Mouse (Mus musculus): ENCODE measurements around the gene Zbtb20. TPM values are rescaled to one million over a fixed set of nuclear protein-coding genes. Genes with fewer than 3 reads are reported as not detected.

Gene Zbtb20
- polyA plus RNA-seq, 1 experiment = 11.2 TPM

GRCm38 (mm10) chr16:43503010-43503635 is 627.4 kb downstream of the Zbtb20 start:
- 9% methylated on average over 13 of the region's 13 CpGs for WGBS
- Histone ChIP-seq H3K27ac (ENCODE audit: control insufficient read depth, insufficient read depth, low read depth, low read length, poor library complexity) (no peak overlapping the region), H3K4me1 (ENCODE audit: control insufficient read depth, insufficient read depth, low read length) (no peaks in the 10 kb centered on the region), H3K4me3 (replicated peaks; ENCODE audit: control insufficient read depth, low read depth, low read length) (no peak overlapping the region)
- TF ChIP-seq POLR2A (IDR thresholded peaks at IDR 0.05; ENCODE audit: borderline replicate concordance, control insufficient read depth, low read depth, low read length) (no peak), CTCF (IDR thresholded peaks at IDR 0.05; ENCODE audit: control insufficient read depth, insufficient read depth, low read length) (no peak)

DNA sequence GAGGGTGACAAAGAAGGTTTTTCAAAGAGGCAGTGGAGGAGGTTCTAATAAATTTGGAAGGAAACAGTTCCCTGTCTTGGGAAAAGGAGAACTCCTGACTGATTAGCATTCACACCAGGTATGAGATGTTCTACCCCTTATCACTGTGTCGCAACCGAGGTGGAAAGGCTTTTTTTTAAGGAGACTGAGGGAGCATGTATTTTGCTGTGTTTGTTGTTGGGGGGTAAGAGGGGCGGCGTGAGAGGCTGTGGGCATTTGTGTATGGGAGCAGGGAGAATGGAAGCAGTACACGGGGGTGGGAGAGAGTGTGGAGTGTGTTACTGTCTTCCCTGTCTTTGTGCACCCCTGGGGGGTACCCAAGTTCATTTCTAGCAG is 627.9 kb downstream of the Zbtb20 start:
- H3K4me1 ChIP-seq (ENCODE audit: control insufficient read depth, insufficient read depth, low read length) = no peaks in the 10 kb centered on the region
- no peak overlapping the region for H3K27ac ChIP-seq (ENCODE audit: control insufficient read depth, insufficient read depth, low read depth, low read length, poor library complexity)
- TF ChIP-seq POLR2A (IDR thresholded peaks at IDR 0.05; ENCODE audit: borderline replicate concordance, control insufficient read depth, low read depth, low read length) (no peak), CTCF (IDR thresholded peaks at IDR 0.05; ENCODE audit: control insufficient read depth, insufficient read depth, low read length) (no peak)
- WGBS = 2% methylated on average over 5 of the region's 5 CpGs
- no peak overlapping the region for H3K4me3 ChIP-seq (replicated peaks; ENCODE audit: control insufficient read depth, low read depth, low read length)

- H3K4me3 ChIP-seq (replicated peaks; ENCODE audit: control insufficient read depth, low read depth, low read length) = no peak overlapping the region
- no peak overlapping the region for H3K27ac ChIP-seq (ENCODE audit: control insufficient read depth, insufficient read depth, low read depth, low read length, poor library complexity)
- H3K4me1 ChIP-seq (ENCODE audit: control insufficient read depth, insufficient read depth, low read length) = no peaks in the 10 kb centered on the region
- 2% methylated on average over 3 of the region's 3 CpGs for WGBS
- no peak for TF ChIP-seq CTCF (IDR thresholded peaks at IDR 0.05; ENCODE audit: control insufficient read depth, insufficient read depth, low read length)
- TF ChIP-seq POLR2A (IDR thresholded peaks at IDR 0.05; ENCODE audit: borderline replicate concordance, control insufficient read depth, low read depth, low read length) = no peak
Measured at GRCm38 (mm10) chr16:43504151-43504550, 628.5 kb downstream of the Zbtb20 start.

- TF ChIP-seq POLR2A (IDR thresholded peaks at IDR 0.05; ENCODE audit: borderline replicate concordance, control insufficient read depth, low read depth, low read length) (no peak), CTCF (IDR thresholded peaks at IDR 0.05; ENCODE audit: control insufficient read depth, insufficient read depth, low read length) (no peak)
- 79% methylated on average over 1 of the region's 1 CpGs for WGBS
- Histone ChIP-seq H3K4me3 (replicated peaks; ENCODE audit: control insufficient read depth, low read depth, low read length) (no peak overlapping the region), H3K4me1 (ENCODE audit: control insufficient read depth, insufficient read depth, low read length) (no peaks in the 10 kb centered on the region), H3K27ac (ENCODE audit: control insufficient read depth, insufficient read depth, low read depth, low read length, poor library complexity) (no peak overlapping the region)
Measured at GRCm38 (mm10) chr16:43504556-43504955, 628.9 kb downstream of the Zbtb20 start.

DNA sequence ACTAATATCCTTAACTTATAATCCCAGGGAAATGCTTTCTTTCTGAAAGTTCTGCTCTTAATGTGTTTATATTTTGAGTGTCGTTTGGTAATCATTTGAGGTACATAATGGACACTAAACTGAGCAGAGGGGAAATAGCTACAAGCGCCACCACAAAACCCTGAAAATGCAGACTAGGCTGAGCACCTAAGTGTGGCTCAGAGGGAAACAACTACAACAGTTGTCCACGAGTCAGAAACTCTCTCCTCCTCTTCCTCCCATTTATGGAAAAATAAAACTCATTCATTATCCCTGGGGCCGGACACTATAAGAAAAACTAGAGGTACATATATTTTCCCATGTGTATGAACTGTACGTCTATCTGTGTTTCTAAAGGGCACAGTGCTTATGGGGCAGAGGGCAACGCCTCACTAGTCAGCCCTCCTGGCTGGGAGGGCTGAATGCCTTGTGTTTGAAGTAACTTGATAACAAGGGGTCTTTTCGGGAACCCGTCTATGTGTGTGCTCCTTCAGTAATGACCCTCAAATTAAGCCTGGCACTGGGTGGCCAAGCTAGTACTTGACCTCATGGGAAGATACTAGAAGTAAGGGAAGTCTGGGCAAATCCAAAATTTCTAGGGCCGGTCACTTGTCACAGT is 629.8 kb downstream of the Zbtb20 start:
- TF ChIP-seq CTCF (IDR thresholded peaks at IDR 0.05; ENCODE audit: control insufficient read depth, insufficient read depth, low read length) (no peak), POLR2A (IDR thresholded peaks at IDR 0.05; ENCODE audit: borderline replicate concordance, control insufficient read depth, low read depth, low read length) (no peak)
- no peak overlapping the region for H3K27ac ChIP-seq (ENCODE audit: control insufficient read depth, insufficient read depth, low read depth, low read length, poor library complexity)
- WGBS = 78% methylated on average over 9 of the region's 9 CpGs

GRCm38 (mm10) chr16:43506189-43506751 is 630.6 kb downstream of the Zbtb20 start:
- Histone ChIP-seq H3K27ac (ENCODE audit: control insufficient read depth, insufficient read depth, low read depth, low read length, poor library complexity) (no peak overlapping the region), H3K4me1 (ENCODE audit: control insufficient read depth, insufficient read depth, low read length) (no peaks in the 10 kb centered on the region), H3K4me3 (replicated peaks; ENCODE audit: control insufficient read depth, low read depth, low read length) (no peak overlapping the region)
- 14% methylated on average over 9 of the region's 9 CpGs for WGBS
- TF ChIP-seq POLR2A (IDR thresholded peaks at IDR 0.05; ENCODE audit: borderline replicate concordance, control insufficient read depth, low read depth, low read length) (no peak), CTCF (IDR thresholded peaks at IDR 0.05; ENCODE audit: control insufficient read depth, insufficient read depth, low read length) (no peak)

More for the DNA sequence above, 629.8 kb downstream of the Zbtb20 start:
- Histone ChIP-seq H3K4me1 (ENCODE audit: control insufficient read depth, insufficient read depth, low read length) (no peaks in the 10 kb centered on the region), H3K4me3 (replicated peaks; ENCODE audit: control insufficient read depth, low read depth, low read length) (no peak overlapping the region)

DNA sequence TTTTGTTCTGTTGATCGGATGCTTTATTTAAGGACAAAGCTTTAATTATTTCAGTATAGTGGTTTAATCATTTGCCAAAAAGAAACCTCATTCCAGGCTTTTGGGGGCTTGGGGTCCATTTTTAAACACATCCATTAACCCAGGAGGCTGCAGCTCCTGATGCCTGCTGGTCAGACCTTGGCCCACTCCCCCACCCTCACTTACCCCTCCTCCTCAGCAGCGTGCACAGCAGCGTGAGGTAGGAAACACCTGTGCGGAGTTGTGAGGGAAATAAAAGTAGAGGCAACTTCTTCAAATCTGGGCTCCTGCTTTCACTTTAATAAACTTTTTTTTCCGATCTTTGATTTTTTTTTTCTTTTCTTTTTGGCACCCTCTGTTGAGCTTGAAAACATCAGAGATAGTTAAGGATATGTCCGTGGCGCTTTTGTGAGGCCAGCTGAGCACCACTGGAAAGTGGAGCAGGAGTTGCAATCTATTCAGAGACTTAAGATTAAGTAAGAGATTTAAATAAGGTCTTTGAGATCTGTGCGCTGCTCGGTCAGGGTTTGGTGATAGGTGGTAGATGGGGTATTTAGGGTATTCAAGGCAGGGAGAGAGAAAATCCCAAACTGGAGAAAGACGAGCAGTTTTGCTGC is 631.2 kb downstream of the Zbtb20 start:
- 27% methylated on average over 10 of the region's 10 CpGs for WGBS
- no peaks in the 10 kb centered on the region for H3K4me1 ChIP-seq (ENCODE audit: control insufficient read depth, insufficient read depth, low read length)

More for the DNA sequence above, 631.2 kb downstream of the Zbtb20 start:
- Histone ChIP-seq H3K4me3 (replicated peaks; ENCODE audit: control insufficient read depth, low read depth, low read length) (no peak overlapping the region), H3K27ac (ENCODE audit: control insufficient read depth, insufficient read depth, low read depth, low read length, poor library complexity) (no peak overlapping the region)
- TF ChIP-seq CTCF (IDR thresholded peaks at IDR 0.05; ENCODE audit: control insufficient read depth, insufficient read depth, low read length) = no peak
- no peak for TF ChIP-seq POLR2A (IDR thresholded peaks at IDR 0.05; ENCODE audit: borderline replicate concordance, control insufficient read depth, low read depth, low read length)

All from bone marrow, adult 2 months (tissue).